Mouse (Mus musculus): ENCODE measurements around the gene Zfp281. TPM values are rescaled to one million over a fixed set of nuclear protein-coding genes. Genes with fewer than 3 reads are reported as not detected.
A peak's percentile ranks its signal among the peaks of the same experiment; 100 is the strongest.

The Zfp281 gene
- polyA plus RNA-seq, 1 experiment from 2014 or later: 18.2 TPM

DNA sequence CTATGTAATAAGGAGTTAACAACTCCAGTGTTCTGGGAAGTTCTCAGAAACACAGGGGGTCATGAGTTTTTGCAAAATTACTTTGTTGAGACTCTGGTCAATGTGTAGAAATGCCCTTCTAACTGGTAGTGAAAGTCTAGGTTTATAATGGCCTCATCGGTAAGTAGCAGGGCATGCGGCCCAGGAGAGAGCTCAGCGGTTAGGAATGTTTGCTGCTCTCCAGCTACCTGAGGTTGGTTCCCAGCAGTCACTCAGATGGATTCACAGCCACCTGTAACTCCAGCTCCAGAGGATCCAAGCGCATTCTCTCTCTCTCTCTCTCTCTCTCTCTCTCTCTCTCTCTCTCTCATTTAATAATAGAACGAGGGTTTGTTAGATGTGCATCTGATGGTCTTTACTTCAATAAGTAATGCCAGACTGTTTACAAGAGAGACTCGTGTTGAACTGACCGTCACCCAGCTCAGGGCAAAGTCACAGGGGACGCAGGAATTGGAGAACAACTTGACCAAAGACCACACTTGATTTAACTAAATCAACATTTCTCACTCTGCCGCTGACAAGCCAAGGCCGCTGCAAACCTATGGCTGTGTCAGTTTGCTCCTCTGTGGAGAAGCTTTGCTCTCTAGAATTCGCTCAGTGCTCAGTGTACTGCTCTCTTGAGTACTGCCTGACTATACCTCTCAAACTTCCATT is 9.8 kb upstream of the Zfp281 start:
- no peak for ATAC-seq (ENCODE audit: insufficient number of reproducible peaks, low FRiP score)
- H3K27ac ChIP-seq (ENCODE audit: poor library complexity, severe bottlenecking): no peak overlapping the region
- H3K27me3 ChIP-seq (replicated peaks): no peaks in the 10 kb centered on the region
- no peak overlapping the region for H3K9ac ChIP-seq
- peaks cover 8% of the 10 kb centered on the region; the same call in 1 of the 2 replicates for H3K4me1 ChIP-seq (replicated peaks)
- no peaks in the 10 kb centered on the region for H3K36me3 ChIP-seq
- H3K4me3 ChIP-seq: no peak overlapping the region
- 90% methylated on average over 11 of the region's 11 CpGs for WGBS
- H3K4me2 ChIP-seq: no peak overlapping the region
- no peaks in the 10 kb centered on the region for H3K9me3 ChIP-seq (replicated peaks)

DNA sequence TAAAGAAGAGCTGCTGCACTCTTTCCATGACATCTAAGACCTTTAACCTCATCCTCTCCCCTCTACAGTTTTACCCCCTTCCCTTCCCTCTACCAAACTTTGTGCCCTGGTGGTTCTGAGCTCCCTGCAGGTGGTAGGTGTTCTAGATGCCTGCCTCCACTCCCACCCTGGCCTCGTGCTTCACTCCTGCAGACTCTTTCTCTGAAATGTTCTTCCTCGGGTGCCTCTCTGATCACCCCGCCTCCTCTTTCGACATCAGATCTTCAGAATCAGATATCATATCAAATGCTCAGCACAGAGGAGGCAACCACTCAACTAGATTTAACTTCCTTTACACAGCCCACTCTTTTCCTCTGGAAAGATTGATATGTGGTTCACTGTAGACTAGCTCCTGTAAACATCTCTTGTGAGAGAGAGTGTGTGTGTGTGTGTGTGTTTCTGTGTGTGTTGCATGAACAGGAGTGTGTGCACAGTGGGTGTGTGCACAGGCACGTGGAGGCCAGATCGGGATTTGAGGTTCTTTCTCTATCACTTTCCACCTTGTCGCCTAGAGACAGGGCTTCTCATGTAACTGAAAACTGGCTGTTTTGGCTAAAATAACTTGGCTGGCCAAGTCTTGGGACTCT is 7.4 kb upstream of the Zfp281 start:
- ATAC-seq (ENCODE audit: insufficient number of reproducible peaks, low FRiP score): no peak
- Histone ChIP-seq H3K27me3 (replicated peaks) (no peaks in the 10 kb centered on the region), H3K9ac (no peak overlapping the region), H3K9me3 (replicated peaks) (no peaks in the 10 kb centered on the region), H3K36me3 (no peaks in the 10 kb centered on the region), H3K4me1 (replicated peaks) (peaks cover 8% of the 10 kb centered on the region; the same call in 1 of the 2 replicates), H3K4me2 (no peak overlapping the region), H3K4me3 (no peak overlapping the region), H3K27ac (ENCODE audit: poor library complexity, severe bottlenecking) (no peak overlapping the region)
- WGBS: 68% methylated on average over 7 of the region's 7 CpGs

DNA sequence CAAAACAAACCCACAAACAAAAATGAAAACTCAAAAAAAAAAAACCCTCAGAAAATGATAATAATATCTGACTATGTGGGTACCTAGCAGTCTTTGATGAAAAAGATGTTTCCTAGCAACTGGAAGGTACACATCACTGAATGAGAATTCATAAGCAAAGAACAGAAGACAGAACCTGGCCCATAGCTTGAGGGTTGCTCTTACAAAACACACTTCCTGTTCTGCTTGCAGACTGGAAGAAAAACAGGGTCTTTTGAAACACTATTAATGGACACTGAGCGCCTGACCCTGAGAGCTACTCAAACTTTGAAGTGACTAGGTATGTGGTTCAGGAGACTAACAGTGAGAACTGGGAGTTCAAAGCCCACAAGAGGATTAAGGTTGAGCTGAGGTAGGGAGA is 6.1 kb upstream of the Zfp281 start:
- Histone ChIP-seq H3K27me3 (replicated peaks) (no peaks in the 10 kb centered on the region), H3K9ac (no peak overlapping the region), H3K36me3 (no peaks in the 10 kb centered on the region), H3K4me3 (no peak overlapping the region), H3K27ac (ENCODE audit: poor library complexity, severe bottlenecking) (no peak overlapping the region), H3K9me3 (replicated peaks) (no peaks in the 10 kb centered on the region), H3K4me2 (no peak overlapping the region), H3K4me1 (replicated peaks) (peaks cover 3% of the 10 kb centered on the region; the same call in 1 of the 2 replicates)
- 73% methylated on average over 1 of the region's 1 CpGs for WGBS
- ATAC-seq (ENCODE audit: insufficient number of reproducible peaks, low FRiP score): no peak

DNA sequence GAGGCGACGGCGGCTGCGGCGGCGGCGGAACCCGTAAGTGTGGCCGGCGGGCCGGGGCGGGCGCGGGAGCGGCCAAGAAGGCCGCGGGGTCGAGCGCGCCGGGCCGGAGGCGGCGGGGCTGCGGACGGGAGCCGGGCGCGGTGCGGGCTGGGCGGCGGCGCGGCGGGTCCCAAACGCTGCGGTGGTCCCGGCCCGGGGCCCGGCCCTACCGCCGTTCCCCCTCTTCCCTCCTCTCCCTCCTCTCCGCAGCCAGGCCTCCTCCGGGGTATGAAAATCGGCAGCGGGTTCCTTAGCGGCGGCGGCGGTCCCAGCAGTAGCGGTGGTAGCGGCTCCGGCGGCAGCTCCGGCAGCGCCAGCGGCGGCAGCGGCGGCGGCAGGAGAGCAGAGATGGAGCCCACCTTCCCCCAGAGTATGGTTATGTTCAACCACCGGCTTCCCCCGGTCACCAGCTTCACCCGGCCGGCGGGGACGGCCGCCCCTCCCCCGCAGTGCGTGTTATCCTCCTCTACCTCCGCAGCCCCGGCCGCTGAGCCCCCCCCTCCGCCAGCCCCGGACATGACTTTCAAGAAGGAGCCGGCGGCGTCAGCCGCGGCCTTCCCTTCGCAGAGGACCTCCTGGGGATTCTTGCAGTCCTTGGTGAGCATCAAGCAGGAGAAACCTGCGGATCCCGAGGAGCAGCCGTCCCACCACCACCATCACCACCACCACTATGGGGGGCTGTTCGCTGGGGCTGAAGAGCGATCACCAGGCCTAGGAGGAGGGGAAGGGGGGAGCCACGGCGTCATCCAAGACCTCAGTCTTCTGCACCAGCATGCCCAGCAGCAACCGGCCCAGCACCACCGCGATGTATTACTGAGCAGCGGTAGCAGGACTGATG is 556 bp downstream of the Zfp281 start:
- Histone ChIP-seq H3K4me2 (peak overlapping the region; percentile 90), H3K27me3 (replicated peaks) (no peaks in the 10 kb centered on the region), H3K36me3 (peaks cover 20% of the 10 kb centered on the region), H3K4me3 (peak overlapping the region; percentile 94), H3K9ac (peak overlapping the region; percentile 97), H3K27ac (ENCODE audit: poor library complexity, severe bottlenecking) (peak overlapping the region; percentile 82), H3K9me3 (replicated peaks) (no peaks in the 10 kb centered on the region), H3K4me1 (replicated peaks) (peaks cover 23% of the 10 kb centered on the region)
- ATAC-seq (ENCODE audit: insufficient number of reproducible peaks, low FRiP score): peak; percentile 66
- WGBS: 1% methylated on average over 89 of the region's 92 CpGs

DNA sequence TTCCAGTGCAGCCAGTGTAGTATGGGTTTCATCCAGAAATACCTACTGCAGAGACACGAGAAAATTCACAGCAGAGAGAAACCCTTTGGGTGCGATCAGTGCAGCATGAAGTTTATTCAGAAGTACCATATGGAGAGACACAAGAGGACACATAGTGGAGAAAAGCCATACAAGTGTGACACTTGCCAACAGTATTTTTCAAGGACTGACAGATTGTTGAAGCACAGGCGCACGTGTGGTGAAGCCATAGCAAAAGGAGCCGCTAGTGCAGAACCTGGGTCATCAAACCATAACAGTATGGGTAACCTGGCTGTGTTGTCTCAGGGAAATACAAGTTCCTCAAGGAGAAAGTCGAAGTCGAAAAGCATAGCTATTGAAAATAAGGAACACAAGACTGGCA is 1.4 kb downstream of the Zfp281 start:
- Histone ChIP-seq H3K36me3 (peaks cover 20% of the 10 kb centered on the region), H3K27ac (ENCODE audit: poor library complexity, severe bottlenecking) (no peak overlapping the region), H3K9ac (peak overlapping the region; percentile 97), H3K4me2 (peak overlapping the region; percentile 90), H3K4me3 (peak overlapping the region; percentile 94), H3K4me1 (replicated peaks) (peaks cover 26% of the 10 kb centered on the region), H3K27me3 (replicated peaks) (no peaks in the 10 kb centered on the region), H3K9me3 (replicated peaks) (no peaks in the 10 kb centered on the region)
- WGBS: 88% methylated on average over 7 of the region's 7 CpGs
- no peak for ATAC-seq (ENCODE audit: insufficient number of reproducible peaks, low FRiP score)

DNA sequence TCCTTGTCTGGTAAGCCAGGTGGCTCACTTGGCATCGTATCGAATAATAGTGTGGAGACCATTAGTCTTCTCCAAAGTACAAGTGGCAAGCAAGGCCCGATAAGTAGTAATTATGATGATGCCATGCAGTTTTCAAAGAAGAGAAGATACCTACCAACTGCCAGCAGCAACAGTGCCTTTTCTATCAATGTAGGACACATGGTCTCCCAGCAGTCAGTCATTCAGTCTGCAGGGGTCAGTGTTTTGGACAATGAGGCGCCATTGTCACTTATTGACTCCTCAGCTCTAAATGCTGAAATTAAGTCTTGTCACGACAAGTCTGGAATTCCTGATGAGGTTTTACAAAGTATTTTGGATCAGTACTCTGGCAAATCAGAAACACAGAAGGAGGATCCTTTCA is 2.1 kb downstream of the Zfp281 start:
- no peak overlapping the region for H3K27ac ChIP-seq (ENCODE audit: poor library complexity, severe bottlenecking)
- 88% methylated on average over 5 of the region's 5 CpGs for WGBS
- no peak for ATAC-seq (ENCODE audit: insufficient number of reproducible peaks, low FRiP score)
- no peaks in the 10 kb centered on the region for H3K27me3 ChIP-seq (replicated peaks)
- H3K4me3 ChIP-seq: no peak overlapping the region
- no peak overlapping the region for H3K9ac ChIP-seq
- peaks cover 20% of the 10 kb centered on the region for H3K36me3 ChIP-seq
- no peaks in the 10 kb centered on the region for H3K9me3 ChIP-seq (replicated peaks)
- H3K4me2 ChIP-seq: no peak overlapping the region
- peaks cover 26% of the 10 kb centered on the region for H3K4me1 ChIP-seq (replicated peaks)

DNA sequence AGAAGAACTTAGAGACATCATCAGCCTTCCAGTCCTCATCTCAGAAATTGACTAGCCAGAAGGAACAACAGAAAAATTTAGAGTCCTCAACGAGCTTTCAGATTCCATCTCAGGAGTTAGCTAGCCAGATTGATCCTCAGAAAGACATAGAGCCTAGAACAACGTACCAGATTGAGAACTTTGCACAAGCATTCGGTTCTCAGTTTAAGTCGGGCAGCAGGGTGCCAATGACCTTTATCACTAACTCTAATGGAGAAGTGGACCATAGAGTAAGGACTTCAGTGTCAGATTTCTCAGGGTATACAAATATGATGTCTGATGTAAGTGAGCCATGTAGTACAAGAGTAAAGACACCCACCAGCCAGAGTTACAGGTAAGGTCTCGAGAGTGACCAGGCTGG is 2.9 kb downstream of the Zfp281 start:
- no peaks in the 10 kb centered on the region for H3K27me3 ChIP-seq (replicated peaks)
- peak overlapping the region; percentile 31 for H3K4me2 ChIP-seq
- no peak overlapping the region for H3K4me3 ChIP-seq
- H3K9ac ChIP-seq: no peak overlapping the region
- ATAC-seq (ENCODE audit: insufficient number of reproducible peaks, low FRiP score): no peak
- no peaks in the 10 kb centered on the region for H3K9me3 ChIP-seq (replicated peaks)
- peaks cover 26% of the 10 kb centered on the region for H3K4me1 ChIP-seq (replicated peaks)
- peaks cover 20% of the 10 kb centered on the region for H3K36me3 ChIP-seq
- 81% methylated on average over 5 of the region's 5 CpGs for WGBS
- H3K27ac ChIP-seq (ENCODE audit: poor library complexity, severe bottlenecking): no peak overlapping the region

DNA sequence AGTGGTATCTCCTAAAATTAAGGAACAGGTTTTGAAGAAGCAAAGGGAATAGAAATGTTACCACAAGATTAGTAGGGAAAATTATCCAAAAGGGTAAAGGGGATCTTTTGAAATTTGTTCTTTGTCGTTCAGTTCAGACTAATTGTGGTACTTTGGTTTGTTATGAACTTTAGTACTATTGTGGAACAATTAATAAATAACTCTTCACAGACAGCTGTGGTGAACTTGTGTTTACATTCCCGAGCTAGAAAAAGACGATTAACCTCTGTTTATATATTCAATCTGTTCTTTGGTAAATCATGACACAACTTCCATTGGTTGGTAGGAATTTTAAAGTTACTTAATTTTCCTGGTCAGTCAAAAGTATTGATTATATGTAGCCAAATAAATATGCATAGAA is 8.2 kb downstream of the Zfp281 start:
- H3K9ac ChIP-seq: no peak overlapping the region
- no peaks in the 10 kb centered on the region for H3K36me3 ChIP-seq
- H3K9me3 ChIP-seq (replicated peaks): no peaks in the 10 kb centered on the region
- ATAC-seq (ENCODE audit: insufficient number of reproducible peaks, low FRiP score): no peak
- H3K4me3 ChIP-seq: no peak overlapping the region
- H3K4me2 ChIP-seq: no peak overlapping the region
- no peaks in the 10 kb centered on the region for H3K27me3 ChIP-seq (replicated peaks)
- no peak overlapping the region for H3K27ac ChIP-seq (ENCODE audit: poor library complexity, severe bottlenecking)
- 89% methylated on average over 3 of the region's 3 CpGs for WGBS
- peaks cover 9% of the 10 kb centered on the region for H3K4me1 ChIP-seq (replicated peaks)

DNA sequence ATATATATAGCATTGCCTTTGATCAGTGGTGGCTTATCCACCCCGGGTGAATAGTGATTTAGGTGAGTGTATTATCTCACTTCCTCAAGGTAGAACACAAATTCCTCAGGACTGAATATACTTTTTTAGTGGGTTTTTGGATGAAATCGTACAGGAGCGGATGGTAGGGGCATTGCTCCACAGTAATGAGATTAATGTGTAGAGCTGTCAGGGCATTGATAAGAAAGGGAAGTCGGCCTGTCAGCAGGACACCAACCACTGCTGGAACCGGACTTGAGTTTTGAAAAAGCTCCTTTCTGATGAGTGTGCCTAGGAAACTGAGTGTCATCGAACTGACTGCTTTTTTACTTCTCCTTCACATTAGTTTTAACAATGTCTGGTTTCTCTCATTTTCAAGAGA is 10.9 kb downstream of the Zfp281 start:
- no peak for ATAC-seq (ENCODE audit: insufficient number of reproducible peaks, low FRiP score)
- 33% methylated on average over 6 of the region's 6 CpGs for WGBS

DNA sequence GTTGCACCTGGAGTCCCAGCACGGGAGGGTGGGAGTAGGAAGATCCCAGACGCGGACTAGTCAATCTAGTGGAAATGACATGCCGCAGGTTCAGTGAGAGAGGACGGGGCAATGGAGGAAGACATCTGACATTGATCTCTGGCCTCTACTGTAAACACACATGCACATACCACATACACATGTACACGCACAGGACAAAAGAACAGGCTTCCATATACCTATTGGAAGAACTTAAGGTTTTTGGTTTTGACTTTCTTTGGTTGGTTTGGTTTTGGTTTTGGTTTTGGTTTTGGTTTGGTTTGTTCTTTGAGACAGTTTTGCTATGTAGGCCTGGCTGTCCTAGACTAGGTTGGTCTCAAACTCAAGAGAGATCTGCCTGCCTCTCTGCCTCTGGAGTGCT is 12.2 kb downstream of the Zfp281 start:
- Histone ChIP-seq H3K4me2 (no peak overlapping the region), H3K27me3 (replicated peaks) (no peaks in the 10 kb centered on the region), H3K9ac (no peak overlapping the region), H3K27ac (ENCODE audit: poor library complexity, severe bottlenecking) (no peak overlapping the region), H3K9me3 (replicated peaks) (no peaks in the 10 kb centered on the region), H3K4me1 (replicated peaks) (peaks cover 10% of the 10 kb centered on the region), H3K4me3 (no peak overlapping the region), H3K36me3 (no peaks in the 10 kb centered on the region)
- 91% methylated on average over 6 of the region's 6 CpGs for WGBS
- ATAC-seq (ENCODE audit: insufficient number of reproducible peaks, low FRiP score): no peak

More for the DNA sequence above, 10.9 kb downstream of the Zfp281 start:
- H3K9me3 ChIP-seq (replicated peaks): no peaks in the 10 kb centered on the region
- H3K27ac ChIP-seq (ENCODE audit: poor library complexity, severe bottlenecking): no peak overlapping the region
- H3K27me3 ChIP-seq (replicated peaks): no peaks in the 10 kb centered on the region
- peaks cover 12% of the 10 kb centered on the region for H3K4me1 ChIP-seq (replicated peaks)
- no peak overlapping the region for H3K4me2 ChIP-seq
- H3K9ac ChIP-seq: no peak overlapping the region
- no peaks in the 10 kb centered on the region for H3K36me3 ChIP-seq
- H3K4me3 ChIP-seq: no peak overlapping the region

DNA sequence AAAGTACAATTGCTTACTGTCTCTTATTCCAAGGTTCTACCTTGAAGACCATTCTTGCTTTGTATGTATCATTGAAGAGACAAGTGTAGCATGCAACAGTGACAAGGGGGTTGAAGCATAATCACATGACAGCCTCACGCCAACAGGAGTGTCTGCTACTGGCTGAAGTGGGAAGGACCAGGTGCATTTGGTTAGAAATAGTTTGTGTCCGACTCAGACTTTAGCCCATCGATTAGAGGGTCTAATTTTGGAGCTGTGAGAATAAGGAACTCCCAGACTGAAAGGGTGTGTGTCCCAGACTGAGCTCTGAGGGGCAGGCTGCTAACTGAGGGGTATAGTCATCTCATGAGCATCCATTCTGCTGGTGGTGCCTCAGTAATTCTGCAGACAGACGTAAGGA is 13.0 kb downstream of the Zfp281 start:
- Histone ChIP-seq H3K27me3 (replicated peaks) (no peaks in the 10 kb centered on the region), H3K4me2 (no peak overlapping the region), H3K36me3 (no peaks in the 10 kb centered on the region), H3K27ac (ENCODE audit: poor library complexity, severe bottlenecking) (no peak overlapping the region), H3K9ac (no peak overlapping the region), H3K4me3 (no peak overlapping the region), H3K9me3 (replicated peaks) (no peaks in the 10 kb centered on the region), H3K4me1 (replicated peaks) (peaks cover 10% of the 10 kb centered on the region)
- no peak for ATAC-seq (ENCODE audit: insufficient number of reproducible peaks, low FRiP score)
- WGBS: 76% methylated on average over 4 of the region's 4 CpGs

All from heart, embryonic 12.5 days (tissue).